Mouse (Mus musculus) thymus, adult 2 months (tissue): Measurements from ENCODE around the gene Eif3k.

ENCODE experiments used
- CTCF ChIP-seq: fragments of 200-500 bp; IDR thresholded peaks from 2 replicates; pipeline ENCODE4 v1.5.1; 2012; ENCODE audit warnings: mild to moderate bottlenecking, control low read depth, low read length, moderate library complexity, borderline replicate concordance; ENCODE audit not compliant: control insufficient read depth, poor library complexity, insufficient read depth; ENCODE audit errors: extremely low read depth
- POLR2A ChIP-seq: fragments of 200-500 bp; IDR thresholded peaks from 2 replicates; pipeline ENCODE4 v1.6.1; 2012; ENCODE audit warnings: mild to moderate bottlenecking, low read length, control low read depth, moderate library complexity; ENCODE audit not compliant: control insufficient read depth, poor library complexity, insufficient read depth; ENCODE audit errors: extremely low read depth

DNA sequence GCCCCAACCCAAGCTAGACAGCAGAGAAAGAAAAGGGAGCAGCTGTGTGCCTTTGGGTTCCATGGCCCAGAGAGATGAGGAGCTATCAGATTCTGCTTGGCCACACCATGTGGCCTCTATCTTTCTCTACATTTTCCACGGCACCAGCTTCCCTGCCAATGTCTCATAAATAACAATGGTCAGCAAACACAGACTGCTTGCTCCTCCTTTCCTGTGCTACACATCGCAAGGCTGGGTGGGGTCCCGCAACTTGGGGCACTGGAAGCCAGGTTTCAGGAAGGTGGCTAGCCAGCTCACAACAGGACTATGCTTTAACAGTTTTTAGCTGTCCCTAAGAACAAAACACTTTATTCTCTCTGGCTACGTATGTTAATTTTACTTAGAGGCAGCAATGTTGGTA is 44.9 kb downstream of the Eif3k start:
- no peak for TF ChIP-seq CTCF
- no peak for TF ChIP-seq POLR2A
